Mouse (Mus musculus): ENCODE measurements at regions not wholly inside any gene's neighbourhood (a gene's known extent, or its start where the extent isn't known, plus 50 kb on each side); places are given as distances from the start of the nearest gene placed in this dataset.

DNA sequence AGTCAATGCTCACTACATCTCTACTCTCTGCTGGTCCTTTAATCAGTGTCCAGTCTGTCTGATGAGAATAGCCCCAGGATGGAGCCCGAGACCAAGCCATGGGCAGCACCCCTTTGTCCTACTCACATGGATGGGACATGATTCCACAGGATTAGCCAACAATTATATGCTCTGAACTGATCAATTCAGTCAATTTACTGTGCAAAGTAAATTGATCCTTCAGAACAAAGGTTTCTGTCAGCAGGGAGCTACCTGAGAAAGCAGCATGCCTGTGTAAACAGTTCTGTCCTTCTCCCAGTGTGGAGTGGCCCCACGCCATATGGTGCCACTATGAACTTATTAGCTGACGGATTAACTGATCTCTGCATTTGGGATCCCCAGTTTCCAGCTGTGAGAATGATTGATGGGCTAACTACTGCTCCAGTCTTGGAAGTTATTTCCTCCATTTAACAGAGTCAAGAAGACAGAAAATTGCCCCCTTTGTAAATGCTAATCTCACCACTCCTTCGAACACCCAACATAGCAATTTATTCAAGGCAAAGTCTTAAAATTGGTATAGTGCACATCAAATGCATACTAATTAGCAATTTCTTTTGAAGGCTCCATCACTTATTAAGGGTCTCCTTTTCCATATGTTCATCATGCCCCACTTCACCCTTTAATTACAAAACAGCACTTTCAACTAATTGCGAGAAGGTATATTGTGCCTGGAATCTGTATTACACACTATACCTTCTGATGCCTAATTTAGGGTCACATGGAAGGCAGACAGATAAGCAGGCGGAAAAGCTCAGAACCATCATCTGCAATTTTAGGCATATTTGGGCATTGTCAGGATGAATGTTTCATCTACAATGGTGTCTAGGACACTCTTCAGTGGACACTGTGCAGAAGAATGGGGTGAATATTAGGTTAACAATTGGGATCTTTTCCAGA, 417.3 kb downstream of the Tmem161b start:
- TF ChIP-seq CTCF (conservative IDR thresholded peaks at IDR 0.05; ENCODE audit: low read length) (no peak), POU5F1 (IDR thresholded peaks at IDR 0.05; ENCODE audit: borderline replicate concordance, low read length) (no peak)
